Mouse (Mus musculus) myocyte (in vitro differentiated cells): ENCODE results near the gene Npas1.

ENCODE experiments used
- CEBPB ChIP-seq: IDR thresholded peaks from 2 replicates; pipeline ENCODE4 v1.6.1; 2011; ENCODE audit warnings: mild to moderate bottlenecking, moderate library complexity; ENCODE audit not compliant: poor library complexity, insufficient read depth, severe bottlenecking
- E2F4 ChIP-seq: IDR thresholded peaks from one replicate; pipeline ENCODE4 v1.6.1; 2011; ENCODE audit warnings: mild to moderate bottlenecking, control low read depth, moderate library complexity; ENCODE audit not compliant: insufficient read depth
- MAX ChIP-seq: IDR thresholded peaks from one replicate; pipeline ENCODE4 v1.6.1; 2011; ENCODE audit warnings: low read depth, mild to moderate bottlenecking, control low read depth
- MYOD1 ChIP-seq, 3 experiments: IDR thresholded peaks; one replicate each; pipeline ENCODE4 v1.6.1; 2011; ENCODE audit warnings: control low read depth in 2 of 3, low read depth in 2 of 3, mild to moderate bottlenecking in 2 of 3, moderate library complexity in 1 of 3; ENCODE audit not compliant: insufficient read length in 2 of 3, control insufficient read depth in 1 of 3
- MYOG ChIP-seq, 3 experiments: IDR thresholded peaks; one replicate each; pipeline ENCODE4 v1.6.1; 2011; ENCODE audit warnings: control low read depth in 2 of 3, low read depth in 2 of 3, mild to moderate bottlenecking in 2 of 3; ENCODE audit not compliant: insufficient read length in 2 of 3, control insufficient read depth in 1 of 3, insufficient read depth in 1 of 3
- POLR2A ChIP-seq: IDR thresholded peaks from one replicate; pipeline ENCODE4 v1.6.1; 2011; ENCODE audit warnings: low read depth, mild to moderate bottlenecking, control low read depth, moderate library complexity; ENCODE audit not compliant: insufficient read length
- POLR2AphosphoS2 ChIP-seq: IDR thresholded peaks from one replicate; pipeline ENCODE4 v1.6.1; 2011; ENCODE audit warnings: low read depth, control low read depth; ENCODE audit not compliant: insufficient read length
- REST ChIP-seq: IDR thresholded peaks from one replicate; pipeline ENCODE4 v1.6.1; 2011; ENCODE audit warnings: mild to moderate bottlenecking, control low read depth, moderate library complexity; ENCODE audit not compliant: insufficient read depth, insufficient read length
- TCF12 ChIP-seq: IDR thresholded peaks from one replicate; pipeline ENCODE4 v1.6.1; 2011; ENCODE audit warnings: mild to moderate bottlenecking, control low read depth; ENCODE audit not compliant: poor library complexity, insufficient read depth, severe bottlenecking
- TCF3 ChIP-seq: IDR thresholded peaks from one replicate; pipeline ENCODE4 v1.6.1; 2011; ENCODE audit warnings: low read depth, control low read depth; ENCODE audit not compliant: insufficient read length
- USF1 ChIP-seq: IDR thresholded peaks from one replicate; pipeline ENCODE4 v1.6.1; 2011; ENCODE audit warnings: low read depth, mild to moderate bottlenecking, control low read depth, moderate library complexity

DNA sequence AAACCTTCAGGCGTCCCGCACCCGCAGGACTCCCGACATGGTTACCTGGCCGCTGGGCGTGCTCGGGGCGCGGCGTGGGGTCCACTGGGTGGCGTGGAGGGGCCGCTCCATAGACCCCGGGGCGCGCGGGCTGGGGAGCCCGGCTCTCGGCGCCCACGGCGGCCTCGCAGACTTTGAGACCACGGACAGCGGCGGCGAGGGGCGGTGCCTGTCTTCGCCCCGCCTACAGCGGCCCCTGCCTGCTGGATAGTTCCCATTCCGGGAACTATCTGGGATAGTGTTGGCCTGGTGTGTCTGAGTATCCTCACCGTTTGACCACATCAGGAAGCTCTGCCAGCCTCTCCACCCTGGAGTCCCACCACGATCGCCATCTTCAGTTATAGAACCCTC is 933 bp downstream of the Npas1 start:
- TF ChIP-seq E2F4 (no peak), POLR2AphosphoS2 (no peak), MYOD1 (IDR thresholded peaks at IDR 0.05; ENCODE audit: control insufficient read depth in 1 of 3, insufficient read length in 2 of 3, low read depth in 2 of 3) (no peak), REST (peak; percentile 68), POLR2A (no peak), TCF12 (no peak), CEBPB (no peak), TCF3 (no peak), USF1 (no peak), MYOG (IDR thresholded peaks at IDR 0.05; ENCODE audit: control insufficient read depth in 1 of 3, insufficient read depth in 1 of 3, insufficient read length in 2 of 3, low read depth in 2 of 3) (no peak), MAX (no peak)
